Mouse (Mus musculus) A20 (cell line): ENCODE measurements around the gene Sycn.

Source experiments
- DNase-seq: peaks from one replicate; pipeline ENCODE4 v3.0.0-alpha.2; 2011; ENCODE audit warnings: low read depth, low spot score

Gene Sycn

GRCm38 (mm10) chr7:28585001-28585400, 44.3 kb downstream of the Sycn start:
- no peak for DNase-seq

DNA sequence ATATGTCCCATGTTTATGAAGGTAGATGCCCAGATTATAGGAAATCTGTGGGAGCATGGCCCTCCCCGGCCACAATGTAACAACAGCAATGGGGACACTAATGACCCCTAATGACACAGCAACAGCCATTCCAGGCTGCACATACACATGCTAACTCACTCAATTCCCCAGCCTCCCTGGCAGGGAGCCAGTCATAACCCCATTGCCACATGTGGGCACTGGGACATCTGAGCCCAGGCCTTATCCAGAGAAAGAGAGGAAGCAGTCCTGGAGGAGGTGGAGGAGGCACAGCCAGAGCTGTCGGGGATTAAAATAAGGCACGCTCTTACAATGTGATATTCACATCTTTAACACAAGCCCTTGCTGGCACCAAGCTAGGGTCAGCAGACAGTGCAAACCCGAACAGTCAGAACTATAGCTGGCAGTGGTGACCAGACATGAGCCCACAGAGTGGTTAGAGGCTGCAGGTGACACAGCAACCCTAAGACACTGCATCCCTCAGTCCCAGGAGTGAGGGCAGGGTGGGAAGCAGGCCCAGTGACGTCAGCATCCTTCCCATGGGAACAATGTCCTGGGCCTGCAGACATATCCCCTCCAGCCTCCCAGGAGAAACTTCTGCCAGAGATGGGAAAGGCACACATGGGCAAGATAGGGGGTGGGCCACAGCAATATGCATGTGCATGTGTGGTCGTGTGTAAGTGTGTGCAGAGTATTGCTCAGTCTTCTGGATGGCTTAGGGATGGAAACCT, 46.2 kb downstream of the Sycn start:
- no peak for DNase-seq

GRCm38 (mm10) chr7:28587644-28588043, 47.0 kb downstream of the Sycn start:
- DNase-seq = no peak
